11 mouse cellular contexts compared by ENCODE assay signal in genomic region chr2:157677262-157677661, GRCm38 (mm10). TPM values are rescaled to one million over a fixed set of nuclear protein-coding genes. Genes with fewer than 3 reads are reported as not detected.
DNase-seq lines count a peak whose midpoint lies in the region; ATAC-seq and TF ChIP-seq lines count a peak whose summit lies in the region.
"Had no signal": no experiment of that assay in that cellular context is flagged by ENCODE, and none has a peak within 500 bp of the region (broad histone marks: within the 10 kb centered on the region; RNA-seq: fewer than 3 reads in every experiment).

No protein-coding gene starts in this region.

- H3K9me3 ChIP-seq in E14TG2a.4 (ENCODE audit: low read length) = no peaks in the 10 kb centered on the region
- H3K9me3 ChIP-seq in liver, embryonic 12.5 days (replicated peaks) = no peaks in the 10 kb centered on the region
- H3K9me3 ChIP-seq: heart, embryonic 10.5 days; hindbrain, embryonic 12.5 days; limb, embryonic 10.5 days had no signal

- H3K9ac ChIP-seq in liver, embryonic 12.5 days = no peak overlapping the region
- H3K9ac ChIP-seq: hindbrain, embryonic 12.5 days had no signal

- peak overlapping the region; percentile 33 for H3K4me2 ChIP-seq in liver, embryonic 12.5 days
- H3K4me2 ChIP-seq: hindbrain, embryonic 12.5 days had no signal

- H3K27me3 ChIP-seq in E14TG2a.4 (ENCODE audit: insufficient read depth, low read length) = peaks cover 20% of the 10 kb centered on the region
- peaks cover 2% of the 10 kb centered on the region; the same call in 1 of the 2 replicates for H3K27me3 ChIP-seq in liver, embryonic 12.5 days (replicated peaks)
- H3K27me3 ChIP-seq: hindbrain, embryonic 12.5 days had no signal

- ATAC-seq in liver, embryonic 12.5 days = peak; percentile 93

- TF ChIP-seq CTCF in E14TG2a.4 (conservative IDR thresholded peaks at IDR 0.05; ENCODE audit: low read length) = no peak

- no peaks in the 10 kb centered on the region for H3K36me3 ChIP-seq in E14TG2a.4 (ENCODE audit: insufficient read depth, low read length)
- H3K36me3 ChIP-seq in liver, embryonic 12.5 days = no peaks in the 10 kb centered on the region
- H3K36me3 ChIP-seq: heart, embryonic 10.5 days; hindbrain, embryonic 12.5 days; limb, embryonic 10.5 days had no signal

- H3K4me3 ChIP-seq in E14TG2a.4 (replicated peaks; ENCODE audit: low read length) = peak overlapping the region; percentile 23; the same call in 1 of the 2 replicates
- no peak overlapping the region for H3K4me3 ChIP-seq in liver, embryonic 12.5 days
- H3K4me3 ChIP-seq: heart, embryonic 10.5 days; hindbrain, embryonic 12.5 days; limb, embryonic 10.5 days had no signal

- DNase-seq in adrenal gland, adult 8-10 months = peak; percentile 41
- DNase-seq in kidney, adult 9 months = peak; percentile 59
- no peak for DNase-seq in gastrocnemius, postnatal 25 days
- no peak for DNase-seq in heart, adult 11 months
- no peak for DNase-seq in thymus, postnatal 0 days (ENCODE audit: low spot score)
- DNase-seq: cerebellum, postnatal 25 days had no signal

- WGBS in liver, embryonic 12.5 days (ENCODE audit: insufficient replicate concordance) = 4% methylated on average over 7 of the region's 7 CpGs

- H3K27ac ChIP-seq in liver, embryonic 12.5 days = no peak overlapping the region
- H3K27ac ChIP-seq: heart, embryonic 10.5 days; hindbrain, embryonic 12.5 days; limb, embryonic 10.5 days had no signal

- H3K4me1 ChIP-seq in E14TG2a.4 (replicated peaks; ENCODE audit: low read depth, low read length) = peaks cover 49% of the 10 kb centered on the region
- H3K4me1 ChIP-seq in liver, embryonic 12.5 days = peaks cover 17% of the 10 kb centered on the region

RNA-seq across cellular contexts. Expression of gene Ctnnbl1, which starts 59.9 kb away (rescaled TPM):
- total RNA-seq in adrenal gland, adult 8-10 months (2022) = 10 to 100 TPM; 16.6 to 28.6 (median 21.0) TPM
- polyA plus RNA-seq in liver, embryonic 12.5 days (2016; fragmentation: Nextera tagmentation; extraction: Ambion mirVana) = 35.7 and 39.0 TPM in 2 replicates
- total RNA-seq in gastrocnemius, postnatal 25 days (2021) = 1 to 10 TPM; 6.7 to 7.3 TPM
- 67.8 and 74.7 TPM in 2 replicates for polyA plus RNA-seq in thymus, postnatal 0 days (2015; fragmentation: Nextera tagmentation; extraction: Ambion mirVana)

Comparison
In these comparisons a context has a peak if more than half of its experiments do, and no peak if none do; other contexts are left out.
1. DNase-seq: peak in adrenal gland, adult 8-10 months (single experiment) and kidney, adult 9 months (single experiment); none in gastrocnemius, postnatal 25 days (single experiment), heart, adult 11 months (single experiment) and thymus, postnatal 0 days (single experiment).